Mouse (Mus musculus) midbrain, embryonic 15.5 days (tissue): Measurements from ENCODE around the gene Zfp945. TPM values are rescaled to one million over a fixed set of nuclear protein-coding genes. Genes with fewer than 3 reads are reported as not detected.

Experiments used
- polyA plus RNA-seq: library from polyadenylated mRNA; unstranded; fragments of >200 nt; fragmentation: Nextera tagmentation; extraction: Ambion mirVana; gene quantifications from 2 replicates; pipeline ENCODE4 v1.2.1, GENCODE M21; 2015

The Zfp945 gene
- polyA plus RNA-seq, 1 experiment from 2014 or later, result 20.2 TPM

Other genes starting within 250 kb of the Zfp945 start
- not detected in 2 replicates for gene Vmn2r113, start 75.8 kb upstream of the Zfp945 start, polyA plus RNA-seq
- not detected in 2 replicates for gene Vmn2r-ps130, start 194.0 kb upstream of the Zfp945 start, polyA plus RNA-seq